Mouse (Mus musculus): ENCODE results near the gene Atp6v1g2. TPM values are rescaled to one million over a fixed set of nuclear protein-coding genes. Genes with fewer than 3 reads are reported as not detected.

Gene Atp6v1g2
- polyA plus RNA-seq, 1 experiment from 2014 or later = 4.1 TPM

DNA sequence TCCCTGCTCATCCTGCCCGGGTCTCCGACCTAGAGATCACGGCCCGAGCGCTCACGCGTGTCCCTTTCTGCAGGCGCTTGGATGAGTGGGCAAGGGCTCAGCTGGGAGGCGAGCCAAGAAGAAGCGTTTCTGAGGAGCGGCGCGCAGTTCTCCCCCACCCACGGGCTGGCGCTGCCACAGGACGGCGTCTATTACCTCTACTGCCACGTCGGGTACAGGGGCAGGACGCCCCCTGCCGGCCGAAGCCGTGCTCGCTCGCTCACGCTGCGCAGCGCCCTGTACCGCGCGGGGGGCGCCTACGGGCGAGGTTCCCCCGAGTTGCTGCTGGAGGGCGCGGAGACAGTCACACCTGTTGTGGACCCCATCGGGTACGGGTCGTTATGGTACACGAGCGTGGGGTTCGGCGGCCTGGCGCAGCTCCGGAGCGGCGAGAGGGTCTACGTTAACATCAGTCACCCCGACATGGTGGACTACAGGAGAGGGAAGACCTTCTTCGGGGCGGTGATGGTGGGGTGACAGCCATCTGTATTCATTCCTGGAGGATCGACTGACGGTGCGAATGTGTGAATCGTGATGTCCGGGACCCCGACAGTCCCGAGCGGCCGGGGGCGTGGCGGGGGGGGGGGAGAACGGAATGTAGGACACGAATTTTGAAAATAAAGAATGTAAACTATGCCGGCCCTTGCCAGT, 37.7 kb upstream of the Atp6v1g2 start:
- H3K27me3 ChIP-seq (replicated peaks; ENCODE audit: control insufficient read depth, insufficient read depth, low read length) = peaks cover 11% of the 10 kb centered on the region
- H3K9me3 ChIP-seq (ENCODE audit: control insufficient read depth) = no peaks in the 10 kb centered on the region
- peak overlapping the region; percentile 95 for H3K4me2 ChIP-seq (replicated peaks; ENCODE audit: low read depth)
- ATAC-seq = peak; percentile 76
- H3K4me1 ChIP-seq (replicated peaks; ENCODE audit: control insufficient read depth, insufficient read depth, low read length) = no peaks in the 10 kb centered on the region
- TF ChIP-seq CTCF (IDR thresholded peaks at IDR 0.05; ENCODE audit: low read depth) = peak; percentile 97
- H3K36me3 ChIP-seq (ENCODE audit: control insufficient read depth, insufficient read depth) = no peaks in the 10 kb centered on the region
- H3K4me3 ChIP-seq (ENCODE audit: low read depth, low read length) = peak overlapping the region; percentile 47
- WGBS = 1% methylated on average over 66 of the region's 66 CpGs
- no peak overlapping the region for H3K9ac ChIP-seq (ENCODE audit: low read depth, low read length)
- no peak overlapping the region for H3K27ac ChIP-seq (ENCODE audit: low read depth, low read length)

GRCm38 (mm10) chr17:35196321-35196641, 37.2 kb upstream of the Atp6v1g2 start:
- Histone ChIP-seq H3K4me1 (replicated peaks; ENCODE audit: control insufficient read depth, insufficient read depth, low read length) (no peaks in the 10 kb centered on the region), H3K9ac (ENCODE audit: low read depth, low read length) (no peak overlapping the region), H3K27ac (ENCODE audit: low read depth, low read length) (no peak overlapping the region), H3K4me3 (ENCODE audit: low read depth, low read length) (peak overlapping the region; percentile 47), H3K9me3 (ENCODE audit: control insufficient read depth) (no peaks in the 10 kb centered on the region), H3K27me3 (replicated peaks; ENCODE audit: control insufficient read depth, insufficient read depth, low read length) (peaks cover 16% of the 10 kb centered on the region), H3K4me2 (replicated peaks; ENCODE audit: low read depth) (peak overlapping the region; percentile 95), H3K36me3 (ENCODE audit: control insufficient read depth, insufficient read depth) (no peaks in the 10 kb centered on the region)
- TF ChIP-seq CTCF (IDR thresholded peaks at IDR 0.05; ENCODE audit: low read depth) = no peak
- 34% methylated on average over 9 of the region's 9 CpGs for WGBS
- ATAC-seq = no peak

GRCm38 (mm10) chr17:35197126-35197525, 36.3 kb upstream of the Atp6v1g2 start:
- WGBS = 56% methylated on average over 6 of the region's 6 CpGs
- H3K4me2 ChIP-seq (replicated peaks; ENCODE audit: low read depth) = no peak overlapping the region
- ATAC-seq = no peak

DNA sequence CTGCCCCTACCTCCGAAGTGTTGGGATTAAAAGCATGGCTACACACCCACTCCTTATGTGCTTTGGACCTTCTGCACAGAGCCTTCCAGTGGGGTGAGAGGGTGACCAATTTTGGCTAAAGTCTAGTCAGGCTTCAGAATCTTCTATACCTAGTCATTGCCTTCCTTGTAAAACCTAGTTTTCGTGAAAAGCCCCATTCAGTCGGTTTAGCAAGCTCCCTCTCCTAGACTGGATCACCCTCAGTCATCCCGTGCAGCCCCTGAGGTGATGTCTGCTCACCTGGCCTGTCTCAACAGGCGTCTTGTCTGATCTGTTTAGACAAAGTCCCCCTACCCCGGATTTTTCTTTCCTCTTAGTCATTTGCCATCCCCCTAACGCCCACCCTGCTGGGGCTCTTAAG, 35.4 kb upstream of the Atp6v1g2 start:
- no peak for TF ChIP-seq CTCF (IDR thresholded peaks at IDR 0.05; ENCODE audit: low read depth)
- no peak overlapping the region for H3K4me2 ChIP-seq (replicated peaks; ENCODE audit: low read depth)
- H3K4me3 ChIP-seq (ENCODE audit: low read depth, low read length) = no peak overlapping the region
- no peak overlapping the region for H3K9ac ChIP-seq (ENCODE audit: low read depth, low read length)
- H3K36me3 ChIP-seq (ENCODE audit: control insufficient read depth, insufficient read depth) = no peaks in the 10 kb centered on the region
- H3K4me1 ChIP-seq (replicated peaks; ENCODE audit: control insufficient read depth, insufficient read depth, low read length) = no peaks in the 10 kb centered on the region
- ATAC-seq = no peak
- H3K27ac ChIP-seq (ENCODE audit: low read depth, low read length) = no peak overlapping the region
- H3K27me3 ChIP-seq (replicated peaks; ENCODE audit: control insufficient read depth, insufficient read depth, low read length) = peaks cover 24% of the 10 kb centered on the region
- 63% methylated on average over 7 of the region's 7 CpGs for WGBS
- no peaks in the 10 kb centered on the region for H3K9me3 ChIP-seq (ENCODE audit: control insufficient read depth)

More at GRCm38 (mm10) chr17:35197126-35197525, 36.3 kb upstream of the Atp6v1g2 start:
- peaks cover 20% of the 10 kb centered on the region for H3K27me3 ChIP-seq (replicated peaks; ENCODE audit: control insufficient read depth, insufficient read depth, low read length)
- TF ChIP-seq CTCF (IDR thresholded peaks at IDR 0.05; ENCODE audit: low read depth) = no peak
- no peak overlapping the region for H3K4me3 ChIP-seq (ENCODE audit: low read depth, low read length)
- no peaks in the 10 kb centered on the region for H3K9me3 ChIP-seq (ENCODE audit: control insufficient read depth)
- no peaks in the 10 kb centered on the region for H3K36me3 ChIP-seq (ENCODE audit: control insufficient read depth, insufficient read depth)
- no peaks in the 10 kb centered on the region for H3K4me1 ChIP-seq (replicated peaks; ENCODE audit: control insufficient read depth, insufficient read depth, low read length)
- H3K9ac ChIP-seq (ENCODE audit: low read depth, low read length) = no peak overlapping the region
- H3K27ac ChIP-seq (ENCODE audit: low read depth, low read length) = no peak overlapping the region

GRCm38 (mm10) chr17:35198946-35199345, 34.5 kb upstream of the Atp6v1g2 start:
- 35% methylated on average over 8 of the region's 8 CpGs for whole genome bisulfite sequencing
- no peak overlapping the region for H3K4me2 ChIP-seq (replicated peaks; ENCODE audit: low read depth)
- H3K9ac ChIP-seq (ENCODE audit: low read depth, low read length) = no peak overlapping the region
- no peaks in the 10 kb centered on the region for H3K4me1 ChIP-seq (replicated peaks; ENCODE audit: control insufficient read depth, insufficient read depth, low read length)
- no peaks in the 10 kb centered on the region for H3K9me3 ChIP-seq (ENCODE audit: control insufficient read depth)
- H3K4me3 ChIP-seq (ENCODE audit: low read depth, low read length) = no peak overlapping the region
- H3K36me3 ChIP-seq (ENCODE audit: control insufficient read depth, insufficient read depth) = no peaks in the 10 kb centered on the region
- H3K27me3 ChIP-seq (replicated peaks; ENCODE audit: control insufficient read depth, insufficient read depth, low read length) = peaks cover 25% of the 10 kb centered on the region
- no peak overlapping the region for H3K27ac ChIP-seq (ENCODE audit: low read depth, low read length)
- no peak for ATAC-seq
- no peak for TF ChIP-seq CTCF (IDR thresholded peaks at IDR 0.05; ENCODE audit: low read depth)

DNA sequence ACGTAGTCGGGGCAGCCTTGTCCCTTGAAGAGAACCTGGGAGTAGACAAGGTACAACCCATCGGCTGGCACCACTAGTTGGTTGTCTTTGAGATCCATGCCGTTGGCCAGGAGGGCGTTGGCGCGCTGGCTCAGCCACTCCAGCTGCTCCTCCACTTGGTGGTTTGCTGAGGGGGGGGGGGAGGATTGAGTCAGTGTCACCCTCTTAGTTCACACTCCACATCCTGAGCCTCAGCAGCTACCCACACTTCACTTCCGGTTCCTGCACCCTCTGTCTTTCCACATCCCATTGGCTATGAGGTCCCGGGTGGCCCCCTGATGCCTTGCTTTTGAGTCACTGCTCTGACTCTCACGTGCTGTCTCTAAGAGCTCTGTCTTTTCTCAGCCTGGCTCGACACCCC, 33.1 kb upstream of the Atp6v1g2 start:
- WGBS = 78% methylated on average over 11 of the region's 11 CpGs
- no peaks in the 10 kb centered on the region for H3K4me1 ChIP-seq (replicated peaks; ENCODE audit: control insufficient read depth, insufficient read depth, low read length)
- ATAC-seq = no peak
- no peak overlapping the region for H3K4me3 ChIP-seq (ENCODE audit: low read depth, low read length)
- no peaks in the 10 kb centered on the region for H3K36me3 ChIP-seq (ENCODE audit: control insufficient read depth, insufficient read depth)
- no peak overlapping the region for H3K4me2 ChIP-seq (replicated peaks; ENCODE audit: low read depth)
- no peaks in the 10 kb centered on the region for H3K9me3 ChIP-seq (ENCODE audit: control insufficient read depth)
- no peak for TF ChIP-seq CTCF (IDR thresholded peaks at IDR 0.05; ENCODE audit: low read depth)
- no peak overlapping the region for H3K9ac ChIP-seq (ENCODE audit: low read depth, low read length)
- no peak overlapping the region for H3K27ac ChIP-seq (ENCODE audit: low read depth, low read length)
- peaks cover 25% of the 10 kb centered on the region for H3K27me3 ChIP-seq (replicated peaks; ENCODE audit: control insufficient read depth, insufficient read depth, low read length)
